In the genomic region with DNA sequence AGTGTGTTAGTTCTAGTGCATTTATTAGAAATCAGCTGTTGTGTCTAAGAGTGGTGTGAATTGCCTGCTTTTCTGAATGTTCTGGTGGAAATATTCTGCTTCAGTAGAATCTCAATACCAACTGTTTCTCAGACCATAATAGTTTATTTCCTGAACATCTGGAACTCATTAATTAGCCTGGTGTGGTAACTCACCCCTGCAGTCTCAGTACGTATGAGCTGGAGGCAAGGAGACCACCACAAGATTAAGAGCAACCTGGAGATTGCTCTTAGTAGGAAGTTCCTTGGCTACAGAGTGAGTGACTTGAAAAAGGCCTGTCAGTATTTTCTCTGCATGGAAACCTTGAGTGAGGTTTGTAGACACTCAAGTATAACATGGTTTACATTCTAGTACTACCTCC, we compare ENCODE assay signal across 24 mouse cellular contexts.
A peak's percentile ranks its signal among the peaks of the same experiment; 100 is the strongest.
DNase-seq lines count a peak whose midpoint lies in the region; ATAC-seq lines count a peak whose summit lies in the region.
"Had no signal": no experiment of that assay in that cellular context is flagged by ENCODE, and none has a peak within 500 bp of the region (broad histone marks: within the 10 kb centered on the region; RNA-seq: fewer than 3 reads in every experiment).

No protein-coding gene starts in this region.

- no peak overlapping the region for H3K4me3 ChIP-seq in limb, embryonic 10.5 days
- no peak overlapping the region for H3K4me3 ChIP-seq in limb, embryonic 12.5 days (replicated peaks)
- no peak overlapping the region for H3K4me3 ChIP-seq in forebrain, embryonic 16.5 days (replicated peaks; ENCODE audit: low read length)
- no peak overlapping the region for H3K4me3 ChIP-seq in liver, embryonic 12.5 days
- H3K4me3 ChIP-seq: embryonic facial prominence, embryonic 13.5 days; embryonic facial prominence, embryonic 15.5 days; erythroblast, embryonic 14.5 days; forebrain, embryonic 10.5 days; forebrain, embryonic 12.5 days had no signal

- ATAC-seq in limb, embryonic 12.5 days (ENCODE audit: insufficient number of reproducible peaks, insufficient read depth, low FRiP score, low TSS enrichment, low read depth): 0 out of 2 replicates have a peak, but pooled peaks have one; percentile 66
- no peak for ATAC-seq in forebrain, embryonic 16.5 days
- no peak for ATAC-seq in liver, embryonic 12.5 days
- ATAC-seq: forebrain, embryonic 14.5 days; forebrain, postnatal 0 days had no signal

- no peak overlapping the region for H3K9ac ChIP-seq in limb, embryonic 12.5 days (replicated peaks)
- H3K9ac ChIP-seq in forebrain, embryonic 16.5 days (replicated peaks; ENCODE audit: low read depth, low read length): no peak overlapping the region
- H3K9ac ChIP-seq in liver, embryonic 12.5 days: no peak overlapping the region
- H3K9ac ChIP-seq: embryonic facial prominence, embryonic 13.5 days; embryonic facial prominence, embryonic 15.5 days; forebrain, embryonic 12.5 days; forebrain, postnatal 0 days had no signal

- no peak overlapping the region for H3K4me2 ChIP-seq in limb, embryonic 12.5 days
- H3K4me2 ChIP-seq in forebrain, embryonic 16.5 days (ENCODE audit: low read length): no peak overlapping the region
- H3K4me2 ChIP-seq in liver, embryonic 12.5 days: no peak overlapping the region
- H3K4me2 ChIP-seq: embryonic facial prominence, embryonic 13.5 days; embryonic facial prominence, embryonic 15.5 days; forebrain, embryonic 12.5 days had no signal

- 14% methylated on average over 1 of the region's 1 CpGs for WGBS in limb, embryonic 10.5 days
- WGBS in limb, embryonic 12.5 days: 3% methylated on average over 1 of the region's 1 CpGs
- WGBS in forebrain, embryonic 16.5 days: 68% methylated on average over 1 of the region's 1 CpGs
- 49% methylated on average over 1 of the region's 1 CpGs for WGBS in liver, embryonic 12.5 days (ENCODE audit: insufficient replicate concordance)

- H3K4me1 ChIP-seq in limb, embryonic 10.5 days: peaks cover 43% of the 10 kb centered on the region
- H3K4me1 ChIP-seq in limb, embryonic 12.5 days (replicated peaks): peaks cover 27% of the 10 kb centered on the region
- H3K4me1 ChIP-seq in forebrain, embryonic 16.5 days (replicated peaks; ENCODE audit: control insufficient read depth, insufficient read depth, low read length): no peaks in the 10 kb centered on the region
- H3K4me1 ChIP-seq in liver, embryonic 12.5 days: no peaks in the 10 kb centered on the region
- H3K4me1 ChIP-seq: forebrain, embryonic 12.5 days had no signal

- peak overlapping the region; percentile 31; the same call in 1 of the 2 replicates for H3K27ac ChIP-seq in limb, embryonic 10.5 days
- H3K27ac ChIP-seq in limb, embryonic 12.5 days: peak overlapping the region; percentile 31; the same call in 1 of the 2 replicates
- no peak overlapping the region for H3K27ac ChIP-seq in forebrain, embryonic 16.5 days (ENCODE audit: low read length)
- H3K27ac ChIP-seq in liver, embryonic 12.5 days: no peak overlapping the region
- H3K27ac ChIP-seq: embryonic facial prominence, embryonic 13.5 days; embryonic facial prominence, embryonic 15.5 days; forebrain, embryonic 10.5 days; forebrain, embryonic 12.5 days had no signal

- H3K27me3 ChIP-seq in limb, embryonic 10.5 days (ENCODE audit: low read depth, poor library complexity, severe bottlenecking): no peaks in the 10 kb centered on the region
- H3K27me3 ChIP-seq in limb, embryonic 12.5 days: no peaks in the 10 kb centered on the region; the same call in 1 of the 2 replicates
- H3K27me3 ChIP-seq in forebrain, embryonic 16.5 days (replicated peaks; ENCODE audit: control insufficient read depth, insufficient read depth, low read length): no peaks in the 10 kb centered on the region
- H3K27me3 ChIP-seq in liver, embryonic 12.5 days (replicated peaks): no peaks in the 10 kb centered on the region
- H3K27me3 ChIP-seq: embryonic facial prominence, embryonic 13.5 days; embryonic facial prominence, embryonic 15.5 days; forebrain, embryonic 12.5 days had no signal

- H3K36me3 ChIP-seq in limb, embryonic 10.5 days: no peaks in the 10 kb centered on the region
- no peaks in the 10 kb centered on the region for H3K36me3 ChIP-seq in limb, embryonic 12.5 days
- no peaks in the 10 kb centered on the region for H3K36me3 ChIP-seq in forebrain, embryonic 16.5 days (ENCODE audit: control insufficient read depth, insufficient read depth)
- H3K36me3 ChIP-seq in liver, embryonic 12.5 days: no peaks in the 10 kb centered on the region
- H3K36me3 ChIP-seq: embryonic facial prominence, embryonic 15.5 days; forebrain, embryonic 10.5 days; forebrain, embryonic 12.5 days had no signal

- H3K9me3 ChIP-seq in limb, embryonic 10.5 days (replicated peaks): no peaks in the 10 kb centered on the region
- H3K9me3 ChIP-seq in limb, embryonic 12.5 days: no peaks in the 10 kb centered on the region
- no peaks in the 10 kb centered on the region for H3K9me3 ChIP-seq in forebrain, embryonic 16.5 days (ENCODE audit: control insufficient read depth, low read length)
- H3K9me3 ChIP-seq in liver, embryonic 12.5 days (replicated peaks): no peaks in the 10 kb centered on the region
- H3K9me3 ChIP-seq: embryonic facial prominence, embryonic 13.5 days; embryonic facial prominence, embryonic 15.5 days; forebrain, embryonic 10.5 days; forebrain, embryonic 12.5 days had no signal

- peak; percentile 38 for DNase-seq in embryo, embryonic 11 days
- no peak for DNase-seq in embryo, embryonic 9.5 days (ENCODE audit: extremely low spot score)
- DNase-seq in forelimb bud, embryonic 11.5 days (ENCODE audit: low read depth, low spot score): peak; percentile 52
- DNase-seq in limb, embryonic 10.5 days (ENCODE audit: low spot score): no peak
- no peak for DNase-seq in frontal cortex, postnatal 36 days (ENCODE audit: low spot score in 2 of 2)
- DNase-seq: adrenal gland, adult 2 months; adrenal gland, postnatal 10 days; adrenal gland, postnatal 25 days; cerebellum, adult 11 months; cerebellum, adult 18-20 months; cerebellum, adult 8-10 months; cerebellum, adult 9-11 months; cerebellum, postnatal 14 days; cerebellum, postnatal 36 days; forebrain, postnatal 0 days had no signal

Comparison
In these comparisons a context has a peak if more than half of its experiments do, and no peak if none do; other contexts are left out.
1. DNase-seq: peak in embryo, embryonic 11 days (single experiment) and forelimb bud, embryonic 11.5 days (single experiment); none in embryo, embryonic 9.5 days (single experiment), limb, embryonic 10.5 days (single experiment) and frontal cortex, postnatal 36 days (0 of 2).
2. H3K27ac ChIP-seq: peak in limb, embryonic 10.5 days (single experiment) and limb, embryonic 12.5 days (single experiment); none in forebrain, embryonic 16.5 days (single experiment) and liver, embryonic 12.5 days (single experiment).